Comparison of ENCODE assay signal across 9 mouse cellular contexts in genomic region chr14:58786791-58787491, GRCm38 (mm10).
DNase-seq lines count a peak whose midpoint lies in the region; ATAC-seq lines count a peak whose summit lies in the region.
"Had no signal": no experiment of that assay in that cellular context is flagged by ENCODE, and none has a peak within 500 bp of the region (broad histone marks: within the 10 kb centered on the region; RNA-seq: fewer than 3 reads in every experiment).

No protein-coding gene starts in this region.

- no peak overlapping the region for H3K4me2 ChIP-seq in neural tube, embryonic 15.5 days
- H3K4me2 ChIP-seq: stomach, embryonic 15.5 days had no signal

- H3K9me3 ChIP-seq in heart, embryonic 10.5 days, result no peaks in the 10 kb centered on the region
- no peaks in the 10 kb centered on the region for H3K9me3 ChIP-seq in neural tube, embryonic 15.5 days (replicated peaks)
- H3K9me3 ChIP-seq: stomach, embryonic 15.5 days had no signal

- no peak for ATAC-seq in neural tube, embryonic 15.5 days (ENCODE audit: low FRiP score)

- WGBS in heart, embryonic 10.5 days, result 87% methylated on average over 4 of the region's 4 CpGs
- WGBS in neural tube, embryonic 15.5 days, result 89% methylated on average over 4 of the region's 4 CpGs

- H3K4me3 ChIP-seq in heart, embryonic 10.5 days, result no peak overlapping the region
- H3K4me3 ChIP-seq in neural tube, embryonic 15.5 days (replicated peaks), result no peak overlapping the region
- H3K4me3 ChIP-seq: stomach, embryonic 15.5 days had no signal

- DNase-seq in heart, adult 11 months, result peak; percentile 93
- DNase-seq in heart, embryonic 10.5 days (ENCODE audit: low spot score), result no peak
- DNase-seq in retina, postnatal 1 day, result peak; percentile 53
- DNase-seq in retina, embryonic 14.5 days (ENCODE audit: low spot score), result no peak
- peak; percentile 37 for DNase-seq in heart, adult 8-10 months (ENCODE audit: low spot score)
- no peak for DNase-seq in layer of hippocampus, adult 18-20 months (ENCODE audit: low spot score in 2 of 2)
- DNase-seq in spleen, postnatal 14 days (ENCODE audit: low spot score in 2 of 2), result no peak

- peaks cover 12% of the 10 kb centered on the region for H3K4me1 ChIP-seq in heart, embryonic 10.5 days
- H3K4me1 ChIP-seq in neural tube, embryonic 15.5 days, result no peaks in the 10 kb centered on the region; the same call in 1 of the 2 replicates
- H3K4me1 ChIP-seq: stomach, embryonic 15.5 days had no signal

- no peaks in the 10 kb centered on the region for H3K27me3 ChIP-seq in heart, embryonic 10.5 days (ENCODE audit: insufficient read depth, poor library complexity, severe bottlenecking)
- no peaks in the 10 kb centered on the region for H3K27me3 ChIP-seq in neural tube, embryonic 15.5 days (replicated peaks)
- H3K27me3 ChIP-seq: stomach, embryonic 15.5 days had no signal

- H3K27ac ChIP-seq in heart, embryonic 10.5 days, result no peak overlapping the region
- H3K27ac ChIP-seq in neural tube, embryonic 15.5 days (replicated peaks), result no peak overlapping the region
- H3K27ac ChIP-seq: stomach, embryonic 15.5 days had no signal

- H3K36me3 ChIP-seq in heart, embryonic 10.5 days, result no peaks in the 10 kb centered on the region
- H3K36me3 ChIP-seq in neural tube, embryonic 15.5 days, result no peaks in the 10 kb centered on the region
- H3K36me3 ChIP-seq: stomach, embryonic 15.5 days had no signal

- H3K9ac ChIP-seq in neural tube, embryonic 15.5 days (replicated peaks), result no peak overlapping the region
- H3K9ac ChIP-seq: stomach, embryonic 15.5 days had no signal

Comparison
In these comparisons a context has a peak if more than half of its experiments do, and no peak if none do; other contexts are left out.
1. DNase-seq: peak in heart, adult 11 months (single experiment), retina, postnatal 1 day (single experiment) and heart, adult 8-10 months (single experiment); none in heart, embryonic 10.5 days (single experiment), retina, embryonic 14.5 days (single experiment), layer of hippocampus, adult 18-20 months (0 of 2) and spleen, postnatal 14 days (0 of 2).